Mouse (Mus musculus): ENCODE measurements around the gene Med11. TPM values are rescaled to one million over a fixed set of nuclear protein-coding genes. Genes with fewer than 3 reads are reported as not detected.

Med11 gene
- total and polyA plus RNA-seq, 2 experiments from 2014 or later: 21.2 to 35.6 TPM

- Histone ChIP-seq H3K9ac (no peak overlapping the region), H3K27ac (ENCODE audit: low read depth, low read length) (no peak overlapping the region), H3K27me3 (ENCODE audit: insufficient read depth, low read length) (no peaks in the 10 kb centered on the region), H3K4me3 (ENCODE audit: low read depth, low read length) (no peak overlapping the region), H3K4me1 (ENCODE audit: insufficient read depth) (no peaks in the 10 kb centered on the region), H3K9me3 (ENCODE audit: low read length) (no peaks in the 10 kb centered on the region), H3K36me3 (ENCODE audit: insufficient read depth) (no peaks in the 10 kb centered on the region; the same call in 1 of the 2 replicates), H3K4me2 (ENCODE audit: low read depth) (no peak overlapping the region)
- ATAC-seq (no peak), DNase-seq (no peak)
- 55% methylated on average over 3 of the region's 3 CpGs for WGBS
- TF ChIP-seq CTCF (IDR thresholded peaks at IDR 0.05; ENCODE audit: low read depth): no peak
Observed at GRCm38 (mm10) chr11:70446756-70447155, 5.0 kb upstream of the Med11 start.

DNA sequence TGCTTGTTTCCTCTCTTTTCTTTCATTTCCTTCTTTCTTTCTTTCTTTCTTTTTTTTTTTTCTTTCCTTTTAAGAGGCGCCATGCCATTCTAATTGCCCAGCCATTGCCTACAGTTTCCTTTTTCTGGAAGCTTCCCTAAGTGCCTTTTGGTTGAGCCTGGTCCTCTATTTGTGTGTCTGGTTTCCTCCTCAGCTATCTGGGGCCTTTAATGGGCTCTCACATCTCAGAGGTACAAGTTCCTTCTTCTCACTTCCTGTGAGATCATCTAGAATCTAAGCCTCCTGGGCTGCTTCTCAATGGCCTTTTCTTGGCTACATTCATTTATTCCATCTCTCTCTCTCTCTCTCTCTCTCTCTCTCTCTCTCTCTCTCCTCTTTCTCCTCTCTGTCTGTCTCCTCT lies 4.3 kb upstream of the Med11 start:
- ATAC-seq (no peak), DNase-seq (no peak)
- H3K4me1 ChIP-seq (ENCODE audit: insufficient read depth): 0 out of 2 replicates have a peak, but pooled peaks cover 1% of the 10 kb centered on the region
- WGBS: 95% methylated on average over 1 of the region's 1 CpGs
- no peak overlapping the region for H3K4me3 ChIP-seq (ENCODE audit: low read depth, low read length)
- H3K27me3 ChIP-seq (ENCODE audit: insufficient read depth, low read length): no peaks in the 10 kb centered on the region
- no peak for TF ChIP-seq CTCF (IDR thresholded peaks at IDR 0.05; ENCODE audit: low read depth)
- H3K27ac ChIP-seq (ENCODE audit: low read depth, low read length): no peak overlapping the region
- H3K9me3 ChIP-seq (ENCODE audit: low read length): no peaks in the 10 kb centered on the region
- no peaks in the 10 kb centered on the region for H3K36me3 ChIP-seq (ENCODE audit: insufficient read depth)
- no peak overlapping the region for H3K9ac ChIP-seq
- no peak overlapping the region for H3K4me2 ChIP-seq (ENCODE audit: low read depth)

DNA sequence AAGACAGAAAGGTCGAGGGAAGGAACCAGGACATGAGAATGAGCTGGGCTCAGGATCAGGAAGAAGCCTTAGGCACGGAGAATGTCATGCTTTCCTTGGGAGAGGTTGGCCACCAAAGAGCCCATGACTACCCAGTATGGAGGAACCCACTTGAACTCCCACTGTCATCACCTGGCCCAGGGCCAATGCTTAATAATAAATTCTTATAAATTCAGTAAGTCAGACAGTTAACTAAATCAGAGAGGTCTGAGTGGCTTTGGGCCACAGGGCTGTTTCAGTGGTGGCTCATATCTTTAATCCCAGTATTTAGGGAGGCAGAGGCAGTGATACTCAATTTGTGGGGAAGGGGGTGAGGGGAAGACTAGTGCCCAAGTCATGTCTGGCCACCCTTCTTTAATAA lies 793 bp upstream of the Med11 start:
- Histone ChIP-seq H3K4me2 (ENCODE audit: low read depth) (no peak overlapping the region), H3K9me3 (ENCODE audit: low read length) (no peaks in the 10 kb centered on the region), H3K4me1 (ENCODE audit: insufficient read depth) (peaks cover 9% of the 10 kb centered on the region; the same call in 1 of the 2 replicates), H3K27ac (ENCODE audit: low read depth, low read length) (no peak overlapping the region), H3K9ac (no peak overlapping the region), H3K36me3 (ENCODE audit: insufficient read depth) (no peaks in the 10 kb centered on the region), H3K4me3 (ENCODE audit: low read depth, low read length) (no peak overlapping the region), H3K27me3 (ENCODE audit: insufficient read depth, low read length) (no peaks in the 10 kb centered on the region)
- TF ChIP-seq CTCF (IDR thresholded peaks at IDR 0.05; ENCODE audit: low read depth): no peak
- 81% methylated on average over 2 of the region's 2 CpGs for WGBS
- no peak for DNase-seq
- no peak for ATAC-seq

DNA sequence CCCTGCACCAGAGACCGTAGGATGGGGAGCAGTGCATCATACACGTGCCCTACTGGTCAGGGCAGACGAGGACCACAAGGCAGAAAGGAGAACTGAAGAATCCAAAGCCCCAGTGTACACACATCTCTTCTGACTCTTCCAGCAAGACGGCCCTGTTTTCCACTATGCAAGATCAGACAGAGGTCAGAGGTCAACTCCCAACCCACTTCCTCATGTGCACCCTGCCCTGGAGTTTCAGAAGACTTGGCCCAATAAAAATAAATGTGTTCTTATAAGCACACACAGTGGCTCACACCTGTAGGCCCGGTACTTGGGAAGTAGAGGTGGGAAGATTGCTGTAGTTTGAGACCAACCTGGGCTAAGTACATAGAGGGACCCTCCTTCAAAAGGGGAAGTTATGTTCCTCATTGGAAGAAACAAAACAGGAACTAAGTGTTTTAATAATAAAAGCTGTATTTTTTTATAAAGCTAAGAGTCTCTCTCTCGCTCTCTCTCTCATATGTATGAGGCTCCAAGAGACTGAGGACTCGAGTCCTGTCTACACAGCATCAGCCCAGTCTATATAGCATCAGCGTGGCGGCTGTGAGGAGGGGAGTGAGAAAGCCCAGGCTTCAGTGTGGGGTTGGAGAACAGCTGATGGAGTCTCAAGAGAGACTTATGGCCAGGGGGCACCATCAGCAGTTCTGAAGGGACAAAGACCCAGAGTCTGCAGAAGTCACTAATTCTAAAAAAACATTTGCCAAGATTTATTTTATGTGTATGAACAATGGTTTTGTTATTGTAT lies 1.7 kb downstream of the Med11 start:
- Histone ChIP-seq H3K4me2 (ENCODE audit: low read depth) (peak overlapping the region; percentile 60; the same call in 1 of the 2 replicates), H3K36me3 (ENCODE audit: insufficient read depth) (no peaks in the 10 kb centered on the region), H3K4me3 (ENCODE audit: low read depth, low read length) (no peak overlapping the region), H3K27ac (ENCODE audit: low read depth, low read length) (no peak overlapping the region), H3K9ac (no peak overlapping the region), H3K27me3 (ENCODE audit: insufficient read depth, low read length) (peaks cover under 1% of the 10 kb centered on the region), H3K9me3 (ENCODE audit: low read length) (no peaks in the 10 kb centered on the region), H3K4me1 (ENCODE audit: insufficient read depth) (peaks cover 9% of the 10 kb centered on the region; the same call in 1 of the 2 replicates)
- ATAC-seq (no peak), DNase-seq (no peak)
- TF ChIP-seq CTCF (IDR thresholded peaks at IDR 0.05; ENCODE audit: low read depth): no peak
- 92% methylated on average over 9 of the region's 9 CpGs for WGBS

- peak within 1 kb of the TSS; percentile 62 for H3K4me2 ChIP-seq (ENCODE audit: low read depth)
- ATAC-seq (no peak), DNase-seq (no peak)
- H3K4me1 ChIP-seq (ENCODE audit: insufficient read depth): no peaks in the 10 kb centered on the region
- no peaks in the 10 kb centered on the region for H3K36me3 ChIP-seq (ENCODE audit: insufficient read depth)
- peak within 1 kb of the TSS; percentile 39; the same call in 1 of the 2 replicates for H3K9ac ChIP-seq
- peaks cover 7% of the 10 kb centered on the region for H3K27me3 ChIP-seq (ENCODE audit: insufficient read depth, low read length)
- no peak for TF ChIP-seq CTCF (IDR thresholded peaks at IDR 0.05; ENCODE audit: low read depth)
- no peaks in the 10 kb centered on the region for H3K9me3 ChIP-seq (ENCODE audit: low read length)
- H3K4me3 ChIP-seq (ENCODE audit: low read depth, low read length): peak within 1 kb of the TSS; percentile 38
- no peak within 1 kb of the TSS for H3K27ac ChIP-seq (ENCODE audit: low read depth, low read length)
- 21% methylated on average over 30 of the region's 32 CpGs for WGBS
Observed at GRCm38 (mm10) chr11:70458688-70459600, 7.2 kb downstream of the Med11 start, which contains the start of gene Zmynd15. Gene Zmynd15 (plus strand): TSS chr11:70459433.

DNA sequence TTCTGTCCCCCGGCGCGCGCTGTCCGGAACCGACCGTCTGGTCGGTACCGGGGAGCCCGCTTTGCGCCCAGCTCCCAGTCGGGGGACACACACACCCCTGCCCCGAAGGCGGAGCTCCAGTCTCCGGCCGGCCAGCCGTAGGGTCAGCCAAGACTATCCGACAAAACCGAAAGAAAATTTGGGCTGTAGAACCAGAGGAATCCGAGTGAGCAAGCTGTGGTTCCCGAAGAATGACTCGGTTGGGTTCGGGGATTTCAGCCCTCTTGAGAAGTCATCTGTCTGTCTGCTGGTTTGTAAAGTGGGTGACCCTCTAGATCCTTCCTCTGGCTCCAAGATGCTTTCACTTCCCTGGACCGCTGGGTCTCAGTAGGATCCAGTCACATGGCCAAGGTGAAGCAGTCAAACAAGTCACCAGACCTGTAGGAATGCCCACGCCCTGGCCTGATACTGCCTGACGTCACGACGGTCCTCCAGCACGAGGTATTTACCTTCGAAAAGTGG lies 7.9 kb downstream of the Med11 start, which contains the start of gene Cxcl16:
Gene Cxcl16, minus strand, starts transcription at position 384 of the 501 bp plus-strand sequence.
- Histone ChIP-seq H3K4me2 (ENCODE audit: low read depth) (peak within 1 kb of the TSS; percentile 62), H3K4me3 (ENCODE audit: low read depth, low read length) (peak within 1 kb of the TSS; percentile 38), H3K36me3 (ENCODE audit: insufficient read depth) (no peaks in the 10 kb centered on the region), H3K4me1 (ENCODE audit: insufficient read depth) (no peaks in the 10 kb centered on the region), H3K27ac (ENCODE audit: low read depth, low read length) (no peak within 1 kb of the TSS), H3K9me3 (ENCODE audit: low read length) (no peaks in the 10 kb centered on the region), H3K27me3 (ENCODE audit: insufficient read depth, low read length) (peaks cover 7% of the 10 kb centered on the region), H3K9ac (peak within 1 kb of the TSS; percentile 39; the same call in 1 of the 2 replicates)
- no peak for ATAC-seq
- DNase-seq: no peak
- 6% methylated on average over 30 of the region's 30 CpGs for WGBS
- TF ChIP-seq CTCF (IDR thresholded peaks at IDR 0.05; ENCODE audit: low read depth): no peak

Data from forebrain, postnatal 0 days (tissue).